Mouse (Mus musculus): ENCODE results near the gene Nrde2. TPM values are rescaled to one million over a fixed set of nuclear protein-coding genes. Genes with fewer than 3 reads are reported as not detected.

The Nrde2 gene
- polyA plus RNA-seq, 1 experiment: 14.8 TPM

GRCm38 (mm10) chr12:100200645-100201362 lies 41.4 kb upstream of the Nrde2 start:
- Histone ChIP-seq H3K27ac (ENCODE audit: insufficient read depth, low read length) (peak overlapping the region; percentile 81), H3K4me1 (ENCODE audit: control insufficient read depth, insufficient read depth, low read length) (peaks cover 23% of the 10 kb centered on the region; the same call in 1 of the 2 replicates), H3K27me3 (ENCODE audit: control insufficient read depth, insufficient read depth, low read length) (no peaks in the 10 kb centered on the region), H3K4me3 (replicated peaks; ENCODE audit: insufficient read depth, low read depth, low read length) (peak overlapping the region; percentile 72)
- DNase-seq: peak; percentile 64 to 82
- WGBS: under 1% methylated on average over 29 of the region's 29 CpGs
- TF ChIP-seq POLR2A (IDR thresholded peaks at IDR 0.05; ENCODE audit: borderline replicate concordance, insufficient read depth, low read length) (no peak; the same call in 1 of the 2 replicates), CTCF (IDR thresholded peaks at IDR 0.05; ENCODE audit: borderline replicate concordance, insufficient read depth, low read depth, low read length) (no peak)

DNA sequence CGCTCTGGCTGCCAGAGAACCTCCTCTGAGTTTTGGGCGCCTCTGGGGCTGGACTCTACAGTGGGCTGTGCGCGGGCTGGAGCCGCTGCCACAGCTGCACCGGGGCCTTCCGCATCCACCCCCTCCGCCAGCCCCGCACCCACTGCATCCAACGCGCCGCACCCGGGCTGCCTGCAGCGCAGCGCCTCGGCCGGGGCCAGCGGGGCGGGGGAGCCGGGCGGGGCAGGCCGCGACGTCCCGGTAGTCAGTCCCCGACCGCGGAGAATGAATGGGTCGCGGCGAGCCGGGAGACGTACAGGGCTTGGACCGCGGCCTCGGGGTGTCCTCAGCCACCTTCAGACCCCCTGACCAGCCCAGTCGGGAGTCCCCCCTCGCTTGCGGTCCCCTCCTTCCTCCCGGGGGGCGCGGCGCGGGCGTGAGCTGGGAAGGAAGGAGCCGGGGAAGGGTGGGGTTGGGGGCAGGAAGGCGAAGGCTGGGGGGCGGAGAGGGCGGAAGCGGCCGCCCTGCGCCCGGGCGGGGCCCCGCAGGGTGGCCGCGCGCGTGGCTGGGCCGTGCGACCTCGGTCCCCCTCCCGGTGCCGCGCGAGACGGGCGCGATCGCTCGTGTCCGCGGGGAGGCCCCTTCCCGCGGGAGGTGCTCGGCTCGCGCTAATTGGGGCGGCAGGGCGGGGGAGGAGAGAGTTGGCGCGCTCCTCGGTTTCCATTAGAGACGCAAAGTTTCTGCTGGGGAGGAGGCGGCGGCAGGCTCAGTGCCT lies 40.6 kb upstream of the Nrde2 start:
- H3K27me3 ChIP-seq (ENCODE audit: control insufficient read depth, insufficient read depth, low read length): no peaks in the 10 kb centered on the region
- peak overlapping the region; percentile 81 for H3K27ac ChIP-seq (ENCODE audit: insufficient read depth, low read length)
- peak; percentile 77 to 80 for DNase-seq
- WGBS: 1% methylated on average over 83 of the region's 86 CpGs
- H3K4me1 ChIP-seq (ENCODE audit: control insufficient read depth, insufficient read depth, low read length): peaks cover 17% of the 10 kb centered on the region; the same call in 1 of the 2 replicates
- TF ChIP-seq POLR2A (IDR thresholded peaks at IDR 0.05; ENCODE audit: borderline replicate concordance, insufficient read depth, low read length): 0 out of 2 replicates have a peak, but pooled peaks have one; percentile 3
- no peak for TF ChIP-seq CTCF (IDR thresholded peaks at IDR 0.05; ENCODE audit: borderline replicate concordance, insufficient read depth, low read depth, low read length)
- peak overlapping the region; percentile 72 for H3K4me3 ChIP-seq (replicated peaks; ENCODE audit: insufficient read depth, low read depth, low read length)

GRCm38 (mm10) chr12:100198967-100199660 lies 39.7 kb upstream of the Nrde2 start, which contains the start of gene Calm1:
Gene Calm1, plus strand, starts transcription at chr12:100199435.
- Histone ChIP-seq H3K4me3 (replicated peaks; ENCODE audit: insufficient read depth, low read depth, low read length) (peak within 1 kb of the TSS; percentile 72), H3K27ac (ENCODE audit: insufficient read depth, low read length) (peak within 1 kb of the TSS; percentile 88), H3K27me3 (ENCODE audit: control insufficient read depth, insufficient read depth, low read length) (no peaks in the 10 kb centered on the region), H3K4me1 (ENCODE audit: control insufficient read depth, insufficient read depth, low read length) (peaks cover 11% of the 10 kb centered on the region; the same call in 1 of the 2 replicates)
- whole genome bisulfite sequencing: under 1% methylated on average over 58 of the region's 58 CpGs
- DNase-seq: peak; percentile 96 to 97
- TF ChIP-seq POLR2A (IDR thresholded peaks at IDR 0.05; ENCODE audit: borderline replicate concordance, insufficient read depth, low read length): peak; percentile 100
- no peak; the same call in 1 of the 2 replicates for TF ChIP-seq CTCF (IDR thresholded peaks at IDR 0.05; ENCODE audit: borderline replicate concordance, insufficient read depth, low read depth, low read length)

DNA sequence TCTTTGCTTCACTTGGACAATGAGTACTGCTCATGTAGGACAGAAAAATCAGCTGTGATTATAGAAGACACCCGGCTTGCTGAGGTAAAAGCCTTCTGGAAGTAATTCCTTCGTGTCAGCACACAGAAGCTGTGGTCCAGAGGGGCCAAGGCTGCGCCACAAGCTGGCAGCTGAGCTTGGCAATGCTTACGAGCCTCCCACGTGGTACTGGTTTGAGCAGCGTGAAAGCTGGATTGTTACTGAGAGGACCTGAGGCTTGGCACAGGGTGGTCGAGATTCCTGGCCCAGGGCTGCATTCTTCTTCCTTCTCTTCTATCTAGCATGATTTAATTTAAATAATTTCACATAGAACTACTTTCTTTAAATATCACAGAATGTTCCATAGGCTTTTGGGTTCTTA lies 37.3 kb upstream of the Nrde2 start:
- TF ChIP-seq POLR2A (IDR thresholded peaks at IDR 0.05; ENCODE audit: borderline replicate concordance, insufficient read depth, low read length): no peak
- no peak for TF ChIP-seq CTCF (IDR thresholded peaks at IDR 0.05; ENCODE audit: borderline replicate concordance, insufficient read depth, low read depth, low read length)
- Histone ChIP-seq H3K27me3 (ENCODE audit: control insufficient read depth, insufficient read depth, low read length) (no peaks in the 10 kb centered on the region), H3K4me1 (ENCODE audit: control insufficient read depth, insufficient read depth, low read length) (no peaks in the 10 kb centered on the region), H3K4me3 (replicated peaks; ENCODE audit: insufficient read depth, low read depth, low read length) (no peak overlapping the region), H3K27ac (ENCODE audit: insufficient read depth, low read length) (no peak overlapping the region)
- 37% methylated on average over 7 of the region's 7 CpGs for WGBS
- no peak for DNase-seq

GRCm38 (mm10) chr12:100194181-100194580 lies 34.7 kb upstream of the Nrde2 start:
- 100% methylated on average over 1 of the region's 1 CpGs for WGBS
- TF ChIP-seq POLR2A (IDR thresholded peaks at IDR 0.05; ENCODE audit: borderline replicate concordance, insufficient read depth, low read length) (no peak), CTCF (IDR thresholded peaks at IDR 0.05; ENCODE audit: borderline replicate concordance, insufficient read depth, low read depth, low read length) (no peak)
- H3K4me3 ChIP-seq (replicated peaks; ENCODE audit: insufficient read depth, low read depth, low read length): no peak overlapping the region
- H3K27ac ChIP-seq (ENCODE audit: insufficient read depth, low read length): no peak overlapping the region
- no peaks in the 10 kb centered on the region for H3K27me3 ChIP-seq (ENCODE audit: control insufficient read depth, insufficient read depth, low read length)
- H3K4me1 ChIP-seq (ENCODE audit: control insufficient read depth, insufficient read depth, low read length): no peaks in the 10 kb centered on the region
- no peak for DNase-seq

DNA sequence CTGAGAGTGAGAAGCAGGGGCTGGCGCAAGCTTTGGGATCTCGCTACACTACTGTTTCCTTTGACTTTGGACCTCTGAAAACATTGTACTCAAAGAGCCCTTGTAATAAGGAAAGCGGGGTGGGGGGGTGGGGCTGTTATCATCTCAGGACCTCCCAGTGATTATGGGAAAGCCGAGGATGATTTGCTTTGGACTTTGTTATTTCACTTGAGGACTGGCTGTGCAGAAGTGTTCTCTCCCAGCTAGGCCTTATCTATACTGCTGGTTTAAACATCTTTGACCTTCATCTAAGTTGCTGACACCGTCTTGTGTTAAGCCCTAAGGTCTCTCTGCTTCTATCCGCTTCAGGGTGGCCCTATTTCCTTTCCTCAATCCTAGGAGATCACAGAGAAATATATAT lies 31.3 kb upstream of the Nrde2 start:
- TF ChIP-seq POLR2A (IDR thresholded peaks at IDR 0.05; ENCODE audit: borderline replicate concordance, insufficient read depth, low read length) (no peak), CTCF (IDR thresholded peaks at IDR 0.05; ENCODE audit: borderline replicate concordance, insufficient read depth, low read depth, low read length) (no peak)
- 96% methylated on average over 6 of the region's 6 CpGs for WGBS
- H3K27me3 ChIP-seq (ENCODE audit: control insufficient read depth, insufficient read depth, low read length): no peaks in the 10 kb centered on the region
- H3K4me1 ChIP-seq (ENCODE audit: control insufficient read depth, insufficient read depth, low read length): no peaks in the 10 kb centered on the region; the same call in 1 of the 2 replicates
- DNase-seq: no peak
- no peak overlapping the region for H3K4me3 ChIP-seq (replicated peaks; ENCODE audit: insufficient read depth, low read depth, low read length)
- H3K27ac ChIP-seq (ENCODE audit: insufficient read depth, low read length): no peak overlapping the region

GRCm38 (mm10) chr12:100187756-100188430 lies 28.4 kb upstream of the Nrde2 start:
- DNase-seq: peak; percentile 52 to 70

More at GRCm38 (mm10) chr12:100187756-100188430, 28.4 kb upstream of the Nrde2 start:
- TF ChIP-seq POLR2A (IDR thresholded peaks at IDR 0.05; ENCODE audit: borderline replicate concordance, insufficient read depth, low read length) (0 out of 2 replicates have a peak, but pooled peaks have one; percentile 28), CTCF (IDR thresholded peaks at IDR 0.05; ENCODE audit: borderline replicate concordance, insufficient read depth, low read depth, low read length) (no peak)
- H3K27me3 ChIP-seq (ENCODE audit: control insufficient read depth, insufficient read depth, low read length): no peaks in the 10 kb centered on the region
- H3K4me1 ChIP-seq (ENCODE audit: control insufficient read depth, insufficient read depth, low read length): no peaks in the 10 kb centered on the region; the same call in 1 of the 2 replicates
- WGBS: under 1% methylated on average over 29 of the region's 29 CpGs
- peak overlapping the region; percentile 84 for H3K4me3 ChIP-seq (replicated peaks; ENCODE audit: insufficient read depth, low read depth, low read length)
- H3K27ac ChIP-seq (ENCODE audit: insufficient read depth, low read length): peak overlapping the region; percentile 95

Measured in cerebellum, adult 2 months (tissue).